Mouse (Mus musculus) embryo, embryonic 9.5 days (tissue): ENCODE measurements at regions not wholly inside any gene's neighbourhood (a gene's known extent, or its start where the extent isn't known, plus 50 kb on each side); places are given as distances from the start of the nearest gene placed in this dataset.

ENCODE experiments used
- DNase-seq: peaks from one replicate; pipeline ENCODE4 v3.0.0-alpha.2; 2017; ENCODE audit errors: extremely low spot score

- DNase-seq: no peak
Observed at GRCm38 (mm10) chr12:12882931-12883553, 58.7 kb downstream of the Mycn start.

DNA sequence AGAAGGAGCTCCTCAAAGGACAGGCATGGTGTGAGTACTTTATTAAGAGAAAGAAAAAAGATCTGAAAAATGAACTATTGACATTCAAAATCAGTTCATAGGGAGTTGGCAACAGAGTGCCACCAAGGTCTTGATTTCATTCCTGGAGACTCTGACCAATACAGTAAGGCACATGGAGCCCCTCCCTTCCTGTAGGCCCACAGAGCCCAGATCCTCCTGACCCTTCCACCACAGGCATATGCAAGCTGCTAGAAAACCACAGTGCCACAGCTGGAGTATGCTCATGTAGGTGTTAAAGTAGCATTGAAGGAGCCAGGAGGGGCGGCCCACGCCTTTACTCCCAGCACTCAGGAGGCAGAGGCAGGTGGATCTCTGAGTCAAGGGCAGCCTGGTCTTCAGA, 63.7 kb downstream of the Mycn start:
- DNase-seq: no peak

GRCm38 (mm10) chr12:12877539-12877938, 64.2 kb downstream of the Mycn start:
- DNase-seq: peak; percentile 24

GRCm38 (mm10) chr12:12875976-12876745, 65.6 kb downstream of the Mycn start:
- no peak for DNase-seq

GRCm38 (mm10) chr12:12873551-12873950, 68.2 kb downstream of the Mycn start:
- no peak for DNase-seq

GRCm38 (mm10) chr12:12872974-12873373, 68.7 kb downstream of the Mycn start:
- no peak for DNase-seq

DNA sequence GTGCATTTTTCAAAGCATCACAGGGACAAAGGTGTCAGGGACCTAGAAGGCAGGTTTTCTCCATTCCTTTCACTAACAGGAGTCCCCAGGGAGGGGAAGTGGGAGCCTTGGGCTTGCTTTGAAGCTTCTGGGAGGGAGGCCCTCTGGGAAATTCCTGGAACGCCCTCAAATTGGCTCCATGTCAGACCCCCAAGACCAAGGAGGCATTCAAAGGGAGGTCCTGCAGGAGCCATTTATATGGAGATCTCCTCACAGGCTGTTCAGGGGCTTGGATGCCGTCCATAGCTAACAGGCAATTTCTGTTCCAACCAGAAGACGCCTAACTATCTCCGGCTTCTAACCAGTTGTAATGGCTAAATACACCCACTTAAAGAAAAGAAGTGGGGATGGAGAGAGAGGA, 70.4 kb downstream of the Mycn start:
- DNase-seq: no peak

- no peak for DNase-seq
Observed at GRCm38 (mm10) chr12:12866590-12866989, 75.1 kb downstream of the Mycn start.

- peak; percentile 45 for DNase-seq
Observed at GRCm38 (mm10) chr12:12850681-12851080, 91.0 kb downstream of the Mycn start.

- no peak for DNase-seq
Observed at GRCm38 (mm10) chr12:12846716-12847115, 95.0 kb downstream of the Mycn start.

- peak; percentile 33 for DNase-seq
Observed at GRCm38 (mm10) chr12:12842247-12842957, 99.3 kb downstream of the Mycn start.

GRCm38 (mm10) chr12:12841385-12842238, 100.1 kb downstream of the Mycn start:
- no peak for DNase-seq

- DNase-seq: peak; percentile 65
Observed at GRCm38 (mm10) chr12:12840661-12841384, 100.9 kb downstream of the Mycn start.

DNA sequence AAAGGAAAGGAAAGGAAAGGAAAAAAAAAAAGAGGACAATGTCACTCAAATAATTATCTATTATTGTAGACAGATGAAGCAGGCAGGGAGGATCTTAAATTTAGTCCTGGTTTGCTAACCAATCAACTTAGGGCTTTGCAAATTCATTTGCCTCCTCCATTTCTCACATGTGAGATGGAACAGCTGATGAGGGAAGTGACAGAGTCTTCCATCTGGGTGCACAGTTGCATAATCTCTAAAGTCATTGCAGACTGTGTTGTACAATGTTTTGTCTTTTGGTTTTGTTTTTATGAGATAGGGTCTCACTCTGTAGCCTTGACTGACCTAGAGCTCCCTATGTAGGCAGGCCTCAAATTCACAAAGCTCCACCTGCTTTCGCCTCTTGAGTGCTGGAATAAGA, 103.9 kb downstream of the Mycn start:
- no peak for DNase-seq

DNA sequence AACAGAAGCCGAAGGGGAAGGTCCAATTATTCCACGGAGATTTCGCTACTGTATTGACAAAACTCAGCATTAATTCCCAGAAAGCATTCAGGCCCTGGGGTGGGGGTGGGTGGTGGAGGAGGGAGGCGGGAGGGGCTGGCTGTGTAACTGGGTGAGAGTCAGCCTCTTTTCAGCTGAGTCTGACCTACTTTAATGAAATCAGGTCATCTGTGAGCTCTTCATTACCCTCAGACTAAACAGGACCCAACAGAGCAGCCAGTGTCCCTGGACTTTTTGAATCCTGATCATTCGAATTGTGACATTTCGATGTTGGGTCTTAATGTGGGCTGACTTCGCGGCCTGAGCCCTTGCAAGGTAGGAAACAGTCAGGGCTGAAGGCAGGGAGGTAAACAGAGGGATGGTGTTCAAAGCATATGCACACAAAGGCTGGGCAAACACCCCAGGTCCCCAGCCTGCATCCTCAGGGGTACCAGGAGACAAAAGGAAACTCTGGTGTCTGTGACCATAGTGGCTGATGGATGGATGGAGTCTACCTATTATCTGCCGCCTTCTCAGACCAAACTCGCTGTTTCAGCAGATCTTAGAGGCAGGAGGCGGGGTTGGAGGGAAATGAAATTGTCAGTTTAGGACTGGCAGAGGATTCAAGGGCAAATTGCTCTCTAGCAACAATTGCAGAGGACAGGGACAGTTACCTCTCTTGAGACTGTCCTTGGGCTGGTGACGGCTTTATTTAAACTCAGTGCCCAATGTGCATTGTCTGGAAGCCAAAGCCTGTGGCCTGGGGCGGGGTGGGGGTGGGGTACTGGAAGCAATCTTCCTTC, 113.7 kb downstream of the Mycn start:
- DNase-seq: no peak

DNA sequence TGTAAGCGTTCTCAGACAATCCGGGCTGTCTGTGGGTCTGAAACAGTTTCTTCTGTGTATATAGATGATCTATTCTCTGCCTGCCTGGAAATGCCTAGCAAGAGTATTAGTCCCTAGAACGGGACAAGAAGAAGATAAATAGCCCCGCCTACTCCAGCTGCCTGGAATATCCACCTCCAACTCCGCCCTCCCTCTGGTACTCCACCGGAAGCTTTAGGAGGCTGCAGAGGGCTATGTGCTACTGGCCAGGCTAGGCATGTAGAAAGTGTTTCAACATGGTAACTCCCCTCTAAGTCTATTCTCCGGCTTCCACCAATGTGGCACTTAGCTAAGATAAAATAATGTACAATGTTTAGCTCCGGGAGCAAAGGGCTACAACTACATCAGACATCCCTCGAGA, 114.3 kb downstream of the Mycn start:
- no peak for DNase-seq

- DNase-seq: no peak
Observed at GRCm38 (mm10) chr12:12826431-12826830, 115.3 kb downstream of the Mycn start.

GRCm38 (mm10) chr12:12825842-12826241, 115.9 kb downstream of the Mycn start:
- DNase-seq: no peak

DNA sequence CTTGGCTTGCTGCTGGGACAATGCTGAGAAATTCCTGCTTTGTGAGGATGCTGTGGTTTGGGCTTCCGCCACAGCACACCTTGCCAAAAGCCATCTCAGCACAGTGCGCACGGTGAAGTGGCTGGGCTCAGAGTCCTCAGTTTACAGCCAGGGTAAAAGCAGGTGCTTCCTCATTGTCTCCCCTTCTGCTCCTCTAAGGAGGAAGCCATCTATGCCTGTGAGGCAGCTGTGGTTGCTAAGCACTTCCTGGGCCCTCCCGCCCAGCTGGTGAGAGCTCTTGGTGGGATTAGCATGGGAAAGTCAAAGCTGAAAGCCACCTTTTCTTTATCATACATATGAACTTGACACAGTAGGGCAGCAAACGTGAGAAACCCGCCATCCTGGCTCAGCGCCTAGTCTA, 120.2 kb downstream of the Mycn start:
- DNase-seq: no peak

DNA sequence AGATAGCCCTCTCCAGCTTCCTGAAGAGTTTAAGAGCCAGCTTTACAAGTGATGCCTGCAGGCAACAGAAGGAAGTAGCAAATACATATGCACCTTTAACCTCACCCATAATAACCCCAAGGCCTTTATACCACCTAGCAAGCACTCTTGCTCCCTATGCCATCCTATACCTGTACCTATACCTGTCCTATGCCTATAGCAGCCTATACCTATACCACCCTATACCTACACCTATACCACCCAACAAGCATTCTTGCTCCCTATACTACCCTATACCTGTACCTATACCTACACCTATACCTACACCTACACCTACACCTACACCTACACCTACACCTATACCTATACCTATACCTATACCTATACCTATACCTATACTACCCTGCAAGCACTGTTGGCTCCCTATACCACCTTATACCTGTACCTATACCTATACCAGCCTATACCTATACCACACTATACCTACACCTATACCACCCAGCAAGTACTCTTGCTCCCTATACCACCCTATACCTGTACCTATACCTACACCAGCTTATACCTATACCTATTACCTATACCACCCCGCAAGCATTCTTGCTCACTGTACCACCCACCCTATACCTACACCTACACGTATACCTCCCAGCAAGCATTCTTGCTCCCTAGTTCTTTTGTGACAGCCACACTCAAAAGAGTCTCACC, 120.9 kb downstream of the Mycn start:
- no peak for DNase-seq
